Mouse (Mus musculus) regulatory T cell (primary cell): ENCODE measurements at regions not wholly inside any gene's neighbourhood (a gene's known extent, or its start where the extent isn't known, plus 50 kb on each side); places are given as distances from the start of the nearest gene placed in this dataset.

Source experiments
- in situ Hi-C: fragments of 300-600 bp; cut with MboI, MseI; formaldehyde crosslinking; loops from one replicate; pipeline ENCODE4 v1.15.1; 2025; ENCODE audit warnings: high pct_unique_total_duplicates

DNA sequence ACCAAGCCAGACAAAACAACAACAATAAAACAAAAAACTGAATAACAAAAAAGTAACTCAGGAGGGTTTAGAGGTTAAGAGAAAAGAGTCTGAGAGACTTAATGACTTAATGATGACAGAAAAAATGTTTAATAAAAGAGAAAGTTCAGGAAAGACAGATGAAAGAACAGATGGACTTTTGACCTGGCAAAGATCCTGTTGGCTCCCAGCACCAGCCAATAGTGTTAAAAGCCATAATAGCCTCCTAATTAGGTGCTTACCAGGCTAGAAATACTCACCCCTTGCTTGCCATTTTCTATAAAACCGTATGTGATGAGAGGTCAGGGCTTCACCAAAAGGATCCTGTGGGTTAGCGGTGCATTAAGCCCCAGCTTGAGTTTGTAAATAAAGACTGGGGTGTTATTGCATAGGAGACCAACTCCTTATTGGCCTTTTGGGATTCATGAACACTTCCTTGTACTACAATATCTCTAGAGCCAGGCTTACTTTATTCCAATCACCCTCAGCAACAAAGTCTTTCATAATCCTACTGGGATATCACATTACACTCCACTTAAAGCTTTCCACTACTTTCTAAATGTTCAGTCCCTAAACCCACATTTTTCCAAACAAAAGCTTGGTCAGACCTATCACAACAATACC lies 282.1 kb upstream of the Rasa1 start:
- in situ Hi-C loops, result no loop called here

DNA sequence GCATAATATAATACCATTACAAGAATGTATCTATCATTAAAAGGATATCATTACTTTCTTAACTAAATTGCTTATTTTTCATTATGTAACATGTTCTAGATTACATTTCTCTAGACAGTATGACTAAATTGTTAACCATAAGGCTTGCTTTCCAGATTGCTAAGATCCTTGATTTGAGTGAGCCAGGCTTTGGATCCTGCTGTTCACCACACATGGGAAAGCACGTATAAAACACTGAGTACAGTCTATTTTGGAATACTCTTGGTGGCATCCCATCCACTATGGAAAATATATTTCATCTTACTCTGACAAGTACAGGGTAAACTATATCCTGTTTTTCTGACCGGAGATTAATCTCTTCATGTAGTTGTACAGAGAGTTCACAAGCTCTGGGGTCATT lies 268.9 kb upstream of the Rasa1 start:
- in situ Hi-C loops, result no loop called here

DNA sequence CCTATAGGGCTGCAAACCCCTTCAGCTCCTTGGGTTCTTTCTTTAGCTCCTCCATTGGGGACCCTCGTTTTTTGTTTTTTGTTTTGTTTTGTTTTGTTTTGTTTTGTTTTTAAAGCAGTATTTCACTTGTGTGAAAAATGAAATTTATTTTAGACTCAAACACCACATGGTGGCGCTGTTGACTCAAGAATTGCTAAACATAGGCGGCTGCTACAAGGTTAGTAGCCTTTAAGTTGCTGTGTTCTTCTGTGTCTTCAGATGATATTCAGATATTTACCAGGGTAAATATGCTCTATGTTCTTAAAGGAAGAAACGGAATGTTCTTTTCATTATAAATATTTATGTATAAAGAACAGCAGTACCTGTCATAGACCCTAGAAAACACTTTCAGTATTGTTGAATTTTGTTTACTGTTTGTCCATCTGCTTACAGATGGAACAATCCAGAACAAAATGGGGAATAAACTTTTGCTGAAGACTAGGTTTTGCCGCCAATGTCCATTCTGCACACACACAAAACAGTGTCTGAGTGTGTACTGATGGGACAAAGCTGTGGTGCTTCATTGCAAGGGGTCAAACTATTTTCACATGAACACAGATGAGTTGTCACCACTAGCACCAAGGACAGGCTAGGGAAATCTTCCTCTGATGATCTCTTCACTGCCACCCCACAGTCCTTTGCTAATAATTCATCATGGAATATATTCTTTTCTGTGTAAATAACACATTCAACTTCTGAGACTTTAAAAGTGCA lies 267.3 kb upstream of the Rasa1 start:
- in situ Hi-C loops, result no loop called here

DNA sequence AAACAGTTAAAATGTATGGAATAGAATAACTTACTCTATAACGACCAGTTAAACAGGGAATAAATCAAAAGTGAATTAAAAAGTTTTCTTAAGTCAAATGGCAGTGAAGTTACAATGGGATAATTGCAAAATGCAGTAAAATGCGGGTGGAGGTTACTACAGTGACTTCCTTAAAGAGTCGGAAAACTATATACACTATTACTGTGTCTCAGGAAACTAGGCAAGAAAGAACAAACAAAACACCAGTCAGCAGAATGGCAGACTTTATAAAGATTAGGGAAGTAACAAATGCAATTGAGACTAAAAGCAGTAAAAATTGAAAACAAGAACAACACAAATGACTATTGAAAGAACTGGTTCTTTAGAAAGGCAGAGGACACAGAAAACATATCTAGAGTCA lies 264.1 kb upstream of the Rasa1 start:
- in situ Hi-C loops, result no loop called here

DNA sequence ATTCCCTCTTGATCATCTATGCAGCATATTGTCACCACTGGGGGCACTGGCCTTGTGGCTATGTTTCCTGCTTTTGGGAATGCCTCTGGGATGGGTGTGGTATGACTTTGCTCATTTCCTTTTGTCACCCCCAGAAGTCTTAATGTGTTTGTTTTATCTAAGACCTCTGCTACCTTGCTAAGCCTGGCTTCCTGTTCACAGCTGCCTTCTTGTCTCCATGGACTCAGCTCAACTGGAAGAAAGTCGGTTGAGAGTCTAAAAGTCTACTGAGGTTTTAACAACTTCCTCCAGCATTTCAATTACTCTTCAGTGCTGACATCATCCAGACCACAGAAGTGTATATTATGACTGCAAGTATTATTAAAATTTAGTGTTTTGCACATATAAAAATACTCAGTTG lies 220.7 kb upstream of the Rasa1 start:
- in situ Hi-C loops, result no loop called here

DNA sequence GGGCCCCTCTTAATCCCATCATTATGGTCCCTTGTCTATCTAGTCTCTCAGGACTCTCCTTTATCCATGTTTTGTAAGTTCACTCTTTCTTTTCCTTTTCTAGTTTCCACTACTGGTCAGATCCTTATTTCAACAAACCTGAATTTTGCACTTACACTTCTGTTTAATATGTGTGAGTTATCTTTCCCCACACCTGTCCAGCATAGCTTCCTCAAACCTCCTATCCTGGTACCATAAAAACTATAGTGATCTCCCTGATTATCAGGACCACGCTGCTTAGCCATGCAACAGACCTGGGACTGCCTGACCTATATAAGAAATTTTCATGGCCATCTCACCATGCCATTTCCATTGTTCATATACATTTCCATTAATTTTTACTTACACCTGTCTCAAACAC lies 219.6 kb upstream of the Rasa1 start:
- in situ Hi-C loops, result no loop called here

DNA sequence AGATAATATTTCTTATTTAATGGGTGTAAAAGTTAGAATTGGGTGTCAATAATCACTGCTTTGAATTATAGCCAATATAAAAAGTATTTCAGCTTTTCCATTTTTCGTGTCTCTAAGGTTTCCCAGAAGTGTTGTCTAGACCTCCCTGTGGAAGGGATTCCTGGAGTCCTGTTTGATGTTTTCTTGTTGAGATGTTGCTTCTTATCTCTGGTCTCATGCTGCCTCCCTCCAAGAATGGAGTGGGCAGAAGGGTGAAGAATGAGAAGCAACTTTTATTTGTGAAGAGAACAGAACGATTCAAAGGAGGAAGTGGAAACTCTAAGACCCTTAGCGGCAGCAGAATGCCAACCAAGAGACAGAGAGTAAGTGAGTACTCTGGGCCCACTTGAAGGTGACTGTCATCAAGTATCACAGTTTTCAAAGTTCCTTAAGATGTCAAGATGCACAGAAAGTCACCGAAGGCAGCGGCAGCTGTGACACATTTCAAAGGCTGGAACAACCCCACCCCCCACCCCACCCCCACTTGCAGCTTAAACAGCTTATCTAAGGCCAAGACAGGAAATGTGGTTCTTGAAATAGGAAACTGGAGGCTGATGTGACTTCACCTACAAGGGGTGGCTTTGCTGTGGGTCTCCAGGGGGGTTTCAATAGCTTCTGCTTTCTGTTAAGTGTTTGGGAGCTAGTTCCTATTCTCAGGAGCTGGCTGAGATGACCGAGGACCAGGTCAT lies 218.6 kb upstream of the Rasa1 start:
- in situ Hi-C loops, result no loop called here

DNA sequence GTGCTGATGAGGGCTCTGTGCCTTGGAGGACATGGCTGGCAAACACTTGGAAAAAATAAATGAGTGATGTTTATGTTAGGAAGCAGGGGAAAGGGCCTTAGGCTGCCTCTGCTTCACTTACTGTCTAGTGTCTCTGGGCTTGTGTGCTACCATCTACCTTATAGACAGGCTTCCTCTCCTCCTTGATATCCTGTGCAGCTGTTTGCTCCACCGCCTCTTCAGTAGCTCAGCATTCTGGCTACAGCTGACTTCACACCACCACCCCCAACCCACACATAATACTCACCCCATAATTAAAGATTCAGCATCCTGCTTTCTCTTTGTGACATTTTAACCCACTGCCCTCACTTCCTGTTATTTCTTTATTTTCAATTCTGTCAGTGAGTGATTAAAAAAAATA lies 217.9 kb upstream of the Rasa1 start:
- in situ Hi-C loops, result no loop called here

DNA sequence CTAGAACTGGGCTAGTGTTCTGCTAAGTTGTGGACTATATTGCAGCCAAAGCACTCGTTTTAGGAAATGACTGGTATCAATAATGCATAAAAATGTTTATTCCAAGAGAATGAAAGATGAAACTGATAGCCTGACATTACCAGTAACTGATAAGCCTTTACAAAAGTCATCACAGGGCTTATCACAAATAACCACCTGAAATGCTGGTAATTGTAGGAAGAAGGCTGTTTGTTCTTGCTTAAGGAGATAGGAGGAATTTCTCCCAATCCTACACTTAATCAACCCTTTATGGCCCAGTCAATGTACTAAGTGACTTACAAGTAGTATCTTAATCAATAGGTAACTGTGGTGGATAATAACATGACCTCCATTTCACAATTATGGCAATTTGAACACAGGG lies 217.1 kb upstream of the Rasa1 start:
- in situ Hi-C loops, result no loop called here

DNA sequence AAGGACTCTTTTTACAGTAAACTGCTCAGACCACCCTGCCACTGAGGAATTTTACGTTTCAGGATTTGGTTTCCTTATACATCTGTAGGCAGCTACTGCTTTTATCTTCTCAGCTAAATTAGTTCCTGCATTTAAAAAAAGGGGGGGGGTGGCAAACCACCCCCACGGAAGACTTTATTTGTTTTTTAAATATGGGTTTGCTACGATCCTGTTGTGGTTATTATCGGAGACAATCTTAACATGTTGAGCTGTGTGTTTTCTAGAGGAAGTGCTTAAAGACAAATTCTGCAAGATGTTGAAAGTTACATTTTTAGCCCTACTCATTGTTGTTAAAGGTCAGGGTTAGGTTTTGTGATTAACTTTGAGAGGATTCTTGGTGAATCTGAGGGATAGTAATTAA lies 216.1 kb upstream of the Rasa1 start:
- in situ Hi-C loops, result no loop called here

DNA sequence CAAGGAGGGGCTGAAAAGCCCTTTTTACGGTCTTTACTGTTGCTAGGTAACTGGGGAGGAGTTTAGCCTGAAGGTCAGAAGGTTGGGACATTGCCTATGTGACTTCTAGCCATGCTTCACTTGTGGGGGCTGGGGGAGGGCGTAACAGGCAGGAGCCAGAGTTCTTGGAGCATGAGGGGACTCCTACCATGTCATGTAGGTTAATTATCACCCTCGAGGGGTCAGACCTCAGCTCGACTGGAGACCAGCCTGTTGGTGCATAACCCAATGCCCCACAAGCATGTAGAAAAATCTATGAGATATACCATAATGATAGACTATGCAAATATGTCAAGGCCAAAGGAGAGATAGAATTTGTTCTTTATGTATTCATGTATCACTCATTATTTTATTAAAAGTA lies 215.1 kb upstream of the Rasa1 start:
- in situ Hi-C loops, result loop anchor here (5.0 kb wide), 1 partner anchor 72 kb away; no protein-coding TSS in a partner anchor

DNA sequence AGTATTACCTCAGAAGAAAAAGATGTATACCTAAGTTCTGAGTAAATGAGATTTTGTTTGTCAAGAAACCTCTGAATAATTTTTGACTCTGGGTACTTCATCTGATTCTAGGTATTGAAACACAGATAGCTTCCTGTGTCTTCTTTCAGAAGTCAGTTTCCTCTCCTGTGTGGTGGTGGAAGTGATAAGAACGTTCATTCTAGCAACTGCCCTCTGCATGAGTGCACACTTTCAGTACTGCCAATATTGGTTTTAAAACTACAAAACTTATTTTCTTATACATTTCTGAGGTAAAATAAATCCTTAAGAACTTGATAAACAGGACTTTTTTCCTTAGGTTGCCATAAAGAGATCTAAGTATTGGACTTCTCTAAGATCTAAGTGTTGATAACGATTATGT lies 209.8 kb upstream of the Rasa1 start:
- in situ Hi-C loops, result loop anchor here (5.0 kb wide), 1 partner anchor 216 kb away; no protein-coding TSS in a partner anchor

DNA sequence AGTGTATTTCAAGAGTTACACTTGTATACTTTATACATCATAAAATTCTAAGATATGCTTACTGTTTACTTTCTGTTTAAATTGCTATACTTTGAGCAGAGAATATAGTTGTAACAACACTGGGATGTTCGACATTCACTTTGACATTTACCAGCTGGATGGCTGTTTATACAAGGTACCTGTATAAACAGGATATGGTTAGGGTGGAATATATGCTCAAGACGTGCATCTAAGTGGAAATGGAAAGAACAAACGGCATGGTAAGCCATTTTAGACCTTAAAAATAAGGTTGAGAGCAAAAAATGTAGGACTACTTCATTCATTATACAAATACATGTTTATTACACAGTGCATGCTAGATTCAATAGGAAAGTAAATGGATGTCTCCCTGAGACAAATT lies 195.9 kb upstream of the Rasa1 start:
- in situ Hi-C loops, result no loop called here

DNA sequence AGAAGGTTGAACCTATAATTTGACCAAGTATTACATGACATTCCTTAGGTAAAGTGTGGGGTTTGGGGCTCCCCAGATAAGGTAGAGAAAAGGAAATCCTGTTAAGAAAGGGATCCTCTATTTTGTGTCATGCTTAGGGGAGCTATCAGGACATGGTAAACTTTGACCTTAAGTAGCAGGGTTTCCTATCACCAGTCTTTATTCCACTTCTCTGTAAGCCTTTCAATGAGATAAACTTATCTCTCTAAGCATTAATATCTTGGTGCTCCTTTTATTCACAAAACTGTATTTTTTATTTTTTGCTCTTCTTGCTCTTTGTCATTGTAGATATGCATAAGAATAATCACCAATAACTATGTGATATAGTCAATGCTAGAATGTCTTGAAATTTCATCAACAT lies 194.4 kb upstream of the Rasa1 start:
- in situ Hi-C loops, result no loop called here

DNA sequence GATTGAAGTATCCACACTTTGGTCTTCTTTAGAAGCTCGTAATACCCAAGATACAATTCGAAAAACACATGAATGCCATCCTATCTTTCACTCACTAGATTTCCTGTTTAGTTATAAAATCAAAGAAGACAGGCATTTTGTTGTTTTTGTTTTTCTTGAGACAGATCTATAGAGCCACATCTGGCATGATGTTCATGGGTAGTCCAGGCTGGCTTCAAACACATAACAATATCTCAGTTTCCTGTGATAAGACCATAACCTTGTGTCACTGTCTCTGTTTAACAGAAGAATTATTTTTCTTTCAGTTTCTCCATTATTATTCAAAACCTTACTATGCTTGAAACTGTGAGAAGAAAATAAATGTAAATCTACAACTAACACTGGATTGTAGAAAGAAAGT lies 190.5 kb upstream of the Rasa1 start:
- in situ Hi-C loops, result no loop called here

DNA sequence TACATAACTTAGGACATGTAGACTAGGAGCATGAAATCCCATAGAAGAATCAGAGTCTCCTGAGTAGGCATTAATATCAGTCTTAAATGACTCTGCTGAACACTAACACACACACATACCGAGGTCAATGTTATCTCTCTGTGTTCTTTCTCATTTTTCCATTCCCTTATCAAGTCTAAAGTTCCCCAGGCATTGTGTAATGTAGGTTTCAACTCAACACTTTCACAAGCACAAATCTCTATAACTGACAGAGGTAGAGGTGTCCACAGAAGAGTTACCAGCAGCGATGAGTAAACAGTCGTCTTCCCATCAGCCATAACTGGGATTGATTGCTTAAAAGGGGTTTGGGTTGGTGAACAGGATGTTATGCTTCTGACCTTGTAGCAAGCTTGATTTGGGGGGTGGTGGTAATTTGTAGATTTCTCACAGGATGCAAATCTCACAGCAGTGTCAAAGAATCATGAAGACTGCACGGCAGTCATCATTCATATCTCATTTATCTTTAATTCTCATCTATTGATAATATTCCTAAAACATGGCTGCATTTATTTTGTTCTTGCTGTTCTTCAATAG lies 187.4 kb upstream of the Rasa1 start:
- in situ Hi-C loops, result no loop called here

DNA sequence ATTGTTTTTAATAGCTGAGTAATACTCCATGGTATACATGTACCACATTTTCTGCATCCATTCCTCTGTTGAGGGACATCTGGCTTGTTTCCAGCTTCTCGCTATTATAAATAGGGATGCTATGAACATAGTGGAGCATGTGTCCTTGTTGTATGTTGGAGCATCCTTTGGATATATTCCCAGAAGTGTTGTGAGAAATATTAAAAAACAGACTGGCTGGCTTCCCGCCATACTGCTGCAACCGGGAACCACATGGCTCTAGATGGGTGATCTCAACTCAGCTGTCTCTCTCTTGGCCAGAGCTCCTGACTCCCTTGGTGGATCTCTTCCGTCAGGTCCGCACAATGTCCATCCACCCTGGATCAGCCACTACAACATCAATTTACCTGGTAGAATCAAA lies 182.4 kb upstream of the Rasa1 start:
- in situ Hi-C loops, result no loop called here

DNA sequence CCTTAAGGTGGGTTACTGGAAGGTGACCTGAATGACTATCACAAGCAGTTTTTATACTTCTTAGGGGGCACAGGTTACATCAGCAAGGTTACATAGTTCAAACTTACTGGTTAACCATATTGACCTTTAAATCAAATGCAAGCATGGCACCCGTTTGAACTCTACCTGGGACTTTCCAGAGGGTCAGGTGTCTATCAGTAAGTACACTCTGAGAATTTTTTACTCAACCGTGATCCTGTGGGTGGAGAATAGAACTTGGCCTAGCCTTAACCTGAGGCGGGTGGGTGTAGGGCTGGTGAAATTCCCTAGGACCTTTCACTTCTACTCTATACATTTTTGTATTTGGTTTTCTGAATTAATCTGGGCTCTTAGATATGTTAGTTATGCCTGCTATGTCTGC lies 170.5 kb upstream of the Rasa1 start:
- in situ Hi-C loops, result no loop called here

DNA sequence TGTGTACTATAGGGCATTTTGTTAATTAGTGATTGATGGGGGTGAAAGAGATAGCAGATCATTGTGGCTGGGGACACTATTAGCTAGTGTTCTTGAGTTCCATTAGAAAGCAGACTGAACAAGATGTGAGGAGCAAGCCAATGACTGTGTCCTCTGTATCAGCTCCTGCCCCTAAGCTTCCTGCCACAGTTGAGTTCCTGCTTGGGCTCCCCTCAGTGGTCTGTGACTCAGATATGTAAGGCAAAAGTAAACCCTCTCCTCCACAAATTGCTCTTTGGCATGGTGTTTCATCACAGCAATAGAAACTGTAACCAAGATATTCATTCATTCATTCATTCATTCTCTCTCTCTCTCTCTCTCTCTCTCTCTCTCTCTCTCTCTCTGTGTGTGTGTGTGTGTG lies 169.7 kb upstream of the Rasa1 start:
- in situ Hi-C loops, result no loop called here

DNA sequence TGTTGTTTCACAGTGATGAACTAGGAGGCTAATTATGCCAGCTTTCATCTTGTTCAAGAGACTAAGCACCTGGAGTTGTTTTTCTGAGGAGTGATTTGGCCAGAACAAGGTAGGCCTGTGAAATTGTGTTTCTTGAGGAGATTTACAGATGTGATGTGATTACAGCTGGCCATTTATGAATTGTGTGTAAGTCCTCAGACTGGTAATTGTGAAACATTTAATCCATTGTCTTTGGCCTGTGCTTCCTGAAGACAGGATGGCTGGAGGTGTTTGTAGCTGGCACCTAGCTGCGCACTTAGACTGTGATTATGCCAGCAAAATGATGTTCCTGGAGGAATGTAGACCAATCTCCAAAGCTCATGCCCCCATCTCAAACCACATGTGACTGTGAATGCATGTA lies 150.7 kb upstream of the Rasa1 start:
- in situ Hi-C loops, result no loop called here

DNA sequence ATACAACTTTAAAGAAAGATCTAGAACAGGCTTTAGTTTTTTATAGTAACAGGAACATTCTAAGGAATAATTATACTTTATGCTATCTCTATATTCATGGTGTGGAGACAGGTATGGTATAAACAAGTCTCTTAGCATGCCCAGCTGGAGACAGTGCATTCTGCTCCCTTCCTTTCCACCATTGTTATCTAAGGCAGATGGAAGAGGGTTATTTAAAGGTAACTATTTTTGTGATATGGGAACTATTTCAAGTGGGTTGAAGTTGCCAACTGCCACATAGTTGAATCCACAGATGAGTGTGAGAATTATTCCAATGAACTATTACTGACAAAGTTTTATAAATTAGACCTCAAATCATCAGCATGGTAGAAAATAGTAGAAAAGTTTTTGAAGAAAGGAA lies 148.9 kb upstream of the Rasa1 start:
- in situ Hi-C loops, result no loop called here

DNA sequence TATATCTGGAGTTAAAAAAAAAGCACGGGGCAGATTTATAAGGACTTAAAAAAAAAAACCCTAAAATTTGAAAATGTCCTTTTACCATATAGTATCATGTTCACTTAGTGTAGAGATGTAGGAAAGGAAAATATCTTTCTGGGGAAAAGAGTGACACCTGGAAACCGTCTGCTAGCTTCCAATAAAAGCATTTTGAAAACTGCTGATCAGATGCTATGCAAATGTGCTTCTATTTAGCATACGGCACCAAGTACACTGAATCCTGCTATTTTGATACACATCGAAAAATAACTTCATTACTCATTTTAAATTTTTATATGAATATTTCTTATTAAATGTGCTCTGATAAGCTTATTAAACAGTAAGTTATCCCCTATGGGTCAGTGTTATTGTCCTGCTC lies 148.1 kb upstream of the Rasa1 start:
- in situ Hi-C loops, result no loop called here

DNA sequence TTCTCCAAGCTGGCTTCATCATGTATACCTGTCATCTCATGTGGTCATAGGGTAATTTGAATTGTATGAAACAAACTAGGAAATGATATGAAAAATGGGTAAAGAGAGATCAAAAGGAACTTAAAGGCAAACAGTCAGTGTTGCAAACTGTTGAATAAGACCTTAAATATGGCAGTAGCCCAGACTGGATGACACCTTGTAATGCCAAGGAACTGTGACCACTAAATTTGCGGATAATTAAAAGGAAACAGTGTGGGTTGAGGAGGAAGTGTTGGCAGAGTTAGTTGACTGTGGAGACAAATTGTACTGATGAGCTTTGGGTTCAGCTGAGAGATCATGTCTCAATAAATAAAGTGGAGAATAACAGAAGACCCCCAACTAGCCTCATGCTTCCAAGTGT lies 147.3 kb upstream of the Rasa1 start:
- in situ Hi-C loops, result no loop called here
